Mouse (Mus musculus) cortical plate, adult 2 months (tissue): ENCODE results near the gene Dnajc16. TPM values are rescaled to one million over a fixed set of nuclear protein-coding genes. Genes with fewer than 3 reads are reported as not detected.

Experiments
- H3K27ac ChIP-seq: fragments of 200-500 bp; 2 replicates; pipeline ENCODE4 v1.5.1; 2012; ENCODE audit warnings: low read length, control low read depth, inconsistent platforms; ENCODE audit not compliant: insufficient read depth
- H3K4me1 ChIP-seq: fragments of 200-500 bp; 2 replicates; pipeline ENCODE4 v1.6.1; 2011; ENCODE audit warnings: low read length; ENCODE audit not compliant: control insufficient read depth, insufficient read depth
- H3K4me3 ChIP-seq: fragments of 200-500 bp; 2 replicates; pipeline ENCODE4 v1.5.1; 2011; ENCODE audit warnings: mild to moderate bottlenecking, low read length, control low read depth; ENCODE audit not compliant: insufficient read depth
- CTCF ChIP-seq: fragments of 200-500 bp; IDR thresholded peaks from 2 replicates; pipeline ENCODE4 v1.5.1; 2011; ENCODE audit warnings: mild to moderate bottlenecking, control low read depth, low read length; ENCODE audit not compliant: insufficient read depth; ENCODE audit errors: extremely low read depth
- POLR2A ChIP-seq: fragments of 200-500 bp; IDR thresholded peaks from 2 replicates; pipeline ENCODE4 v1.6.1; 2011; ENCODE audit warnings: mild to moderate bottlenecking, low read length, control low read depth; ENCODE audit not compliant: insufficient read depth; ENCODE audit errors: extremely low read depth
- polyA plus RNA-seq: library from polyadenylated mRNA; depleted of rRNA; stranded (reverse); fragments of >200 nt; gene quantifications from 2 replicates; pipeline ENCODE4 v1.2.3, GENCODE M21; 2012; rRNA removed

Gene Dnajc16
- polyA plus RNA-seq, 1 experiment = 30.1 TPM

DNA sequence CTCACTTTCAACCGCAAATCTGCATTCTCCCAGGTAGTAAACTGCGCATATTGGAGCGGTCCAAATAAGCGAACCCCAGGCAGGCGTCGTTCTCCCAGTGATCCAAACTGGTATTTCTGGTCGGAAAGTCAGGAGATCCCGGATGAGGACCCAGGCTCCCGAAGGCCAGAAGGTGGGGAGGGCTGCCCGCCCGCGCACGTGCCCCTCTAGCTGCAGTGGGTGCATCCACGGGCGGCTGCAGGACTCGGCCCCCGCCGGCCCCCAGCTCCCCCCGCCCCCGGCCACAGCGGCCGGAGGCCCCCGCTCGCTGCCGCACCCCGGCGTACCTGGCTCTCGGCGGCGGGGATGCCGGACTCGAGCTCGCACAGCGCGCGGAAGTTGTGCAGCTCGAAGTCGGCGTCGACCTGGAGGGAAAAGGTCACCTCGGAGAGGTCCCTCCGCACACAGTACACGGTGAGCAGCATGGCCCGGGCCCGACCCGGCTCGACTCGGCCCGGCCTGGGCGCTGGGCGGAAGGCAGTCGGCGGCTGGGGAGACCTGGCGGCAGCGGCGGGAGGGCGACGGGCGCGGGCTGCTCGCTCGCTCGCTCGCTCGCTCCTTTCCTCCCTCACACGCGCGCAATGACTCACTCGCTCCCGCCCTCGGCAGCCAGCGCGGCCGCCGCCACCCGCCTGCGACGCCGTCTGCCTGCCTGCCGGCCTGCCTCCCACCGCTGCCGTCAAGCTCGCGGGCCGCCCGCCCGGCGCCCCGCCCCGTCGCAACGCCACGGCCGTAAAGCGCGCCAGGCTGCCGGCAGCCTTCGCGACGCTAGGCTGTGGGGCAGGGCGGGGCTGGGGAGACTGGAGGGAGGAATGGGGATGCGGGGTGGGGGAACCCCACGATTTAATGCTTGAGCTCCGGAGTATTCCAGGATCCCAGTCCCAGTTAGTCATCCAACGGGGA lies 67.7 kb downstream of the Dnajc16 start, which contains the start of gene Ddi2:
TSS of gene Ddi2 (minus strand) at position 689 of the 942 bp plus-strand sequence.
- Histone ChIP-seq H3K27ac (peak within 1 kb of the TSS; percentile 99), H3K4me1 (peaks cover 8% of the 10 kb centered on the region; the same call in 1 of the 2 replicates), H3K4me3 (peak within 1 kb of the TSS; percentile 59)
- TF ChIP-seq CTCF (no peak), POLR2A (peak; percentile 51)

DNA sequence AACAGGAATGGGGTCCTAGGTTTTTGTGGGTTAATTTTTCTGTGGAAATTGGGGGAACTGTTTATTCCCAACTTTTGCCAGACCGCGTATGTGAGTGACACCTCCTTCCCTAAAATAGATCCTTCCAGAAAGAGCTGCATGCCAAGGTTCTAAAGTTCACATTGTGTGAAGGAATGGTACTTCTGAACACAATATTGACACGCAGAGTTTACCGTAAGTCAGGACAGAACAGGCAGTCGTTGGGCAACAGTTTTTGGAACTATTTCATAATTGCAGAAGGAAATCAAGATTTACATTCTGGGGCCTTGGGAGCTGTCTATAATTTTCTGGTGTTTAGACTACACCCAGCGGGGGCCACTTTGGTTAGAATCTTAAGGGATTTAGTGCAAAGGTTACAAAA lies 68.8 kb downstream of the Dnajc16 start:
- H3K4me1 ChIP-seq = peaks cover 8% of the 10 kb centered on the region; the same call in 1 of the 2 replicates
- TF ChIP-seq POLR2A (no peak), CTCF (no peak)
- H3K4me3 ChIP-seq = peak overlapping the region; percentile 59
- no peak overlapping the region for H3K27ac ChIP-seq

DNA sequence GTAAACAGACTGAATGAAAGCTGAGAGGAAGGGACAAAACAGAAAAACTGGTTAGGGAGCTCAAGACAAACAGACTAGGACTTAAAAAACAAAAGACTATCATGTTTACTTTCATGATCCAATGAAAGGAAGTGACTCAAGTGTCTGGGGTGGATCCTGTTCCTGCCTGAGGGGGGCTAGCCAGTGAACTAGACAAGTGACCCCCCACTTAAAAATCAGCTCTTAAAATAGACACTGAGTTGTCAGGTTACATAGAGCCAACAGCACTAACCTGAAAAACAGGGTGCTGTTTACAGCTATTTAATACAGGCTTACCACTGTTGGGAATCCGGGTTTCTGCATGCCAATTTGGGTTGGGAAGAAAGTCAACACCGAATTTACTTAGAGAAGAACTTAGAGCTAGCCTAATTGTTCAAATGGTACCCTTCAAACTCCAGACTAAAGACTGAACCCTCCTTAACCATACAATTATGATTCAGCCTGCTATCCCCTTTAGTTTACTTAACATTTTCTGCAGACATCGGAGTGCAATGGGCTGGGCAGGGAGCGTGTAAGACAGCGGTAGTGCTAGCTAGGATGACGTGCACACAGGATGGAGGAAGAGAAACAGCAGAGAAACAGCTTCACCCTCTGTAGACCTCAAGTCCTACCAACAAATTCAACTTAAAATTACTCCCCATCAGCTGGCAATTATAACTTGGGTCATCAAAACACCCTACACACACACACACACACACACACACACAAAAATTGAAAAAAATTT lies 69.8 kb downstream of the Dnajc16 start:
- Histone ChIP-seq H3K4me1 (peaks cover 8% of the 10 kb centered on the region; the same call in 1 of the 2 replicates), H3K27ac (no peak overlapping the region), H3K4me3 (peak overlapping the region; percentile 10; the same call in 1 of the 2 replicates)
- no peak for TF ChIP-seq POLR2A
- TF ChIP-seq CTCF = no peak

DNA sequence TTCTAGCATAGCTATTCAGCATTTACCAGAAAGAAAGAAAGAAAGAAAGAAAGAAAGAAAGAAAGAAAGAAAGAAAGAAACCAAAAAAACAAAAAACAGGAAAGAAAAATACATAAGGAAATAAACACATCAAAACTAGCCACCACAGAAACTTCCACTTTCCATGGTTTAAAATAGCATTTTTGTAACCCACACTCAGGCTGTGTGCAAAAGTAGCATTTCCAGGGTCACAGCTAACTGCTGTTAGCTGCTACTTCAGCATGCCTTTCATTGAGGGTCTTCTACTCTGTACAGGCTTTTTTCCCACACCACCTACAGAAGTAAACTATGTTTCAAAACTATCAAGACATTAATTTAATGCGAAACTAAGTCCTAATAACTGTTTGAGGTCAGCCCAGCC lies 71.4 kb downstream of the Dnajc16 start:
- H3K4me1 ChIP-seq = peaks cover 12% of the 10 kb centered on the region
- TF ChIP-seq POLR2A (no peak), CTCF (no peak)
- H3K27ac ChIP-seq = no peak overlapping the region
- no peak overlapping the region for H3K4me3 ChIP-seq

DNA sequence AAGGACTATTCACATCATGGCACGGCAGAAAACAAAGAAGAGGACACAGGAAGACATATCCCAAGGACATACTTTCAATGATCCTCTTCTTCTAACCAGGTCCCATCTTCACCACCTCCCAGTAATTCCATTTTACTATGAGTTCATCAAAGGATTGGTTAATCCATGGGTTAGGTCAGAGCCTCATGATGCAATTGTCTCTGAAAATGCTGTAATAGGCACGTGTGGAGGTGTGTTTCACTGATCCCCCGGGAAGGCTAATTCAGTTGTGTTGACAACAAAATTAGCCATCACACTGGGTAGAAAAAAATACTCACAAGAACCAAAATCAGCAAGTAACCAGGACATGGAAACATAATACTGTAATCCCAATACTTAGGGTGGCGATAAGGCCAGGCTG lies 73.1 kb downstream of the Dnajc16 start:
- Histone ChIP-seq H3K4me1 (peaks cover 9% of the 10 kb centered on the region), H3K4me3 (no peak overlapping the region), H3K27ac (no peak overlapping the region)
- TF ChIP-seq POLR2A (no peak), CTCF (no peak)

DNA sequence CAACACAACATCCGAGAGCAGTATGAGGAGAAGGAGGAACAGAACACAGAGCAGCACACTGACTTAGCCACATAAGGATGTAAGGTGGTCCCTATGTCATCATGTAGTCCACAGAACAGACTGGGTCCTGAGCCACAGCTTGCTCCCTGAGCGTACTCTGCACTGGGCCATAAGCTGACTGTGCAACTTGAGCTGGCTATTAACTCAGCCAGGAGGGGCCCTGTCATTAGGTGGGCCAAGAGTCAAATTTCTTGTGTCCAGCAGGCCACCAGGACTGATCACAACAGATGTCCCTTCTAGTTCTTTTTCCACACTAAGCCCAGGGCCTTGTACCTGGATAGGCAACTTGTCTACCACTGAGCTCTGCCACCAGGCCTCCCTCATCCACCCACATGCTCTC lies 75.7 kb downstream of the Dnajc16 start:
- H3K4me3 ChIP-seq = no peak overlapping the region
- peaks cover 6% of the 10 kb centered on the region for H3K4me1 ChIP-seq
- H3K27ac ChIP-seq = no peak overlapping the region
- TF ChIP-seq CTCF = no peak
- TF ChIP-seq POLR2A = no peak

DNA sequence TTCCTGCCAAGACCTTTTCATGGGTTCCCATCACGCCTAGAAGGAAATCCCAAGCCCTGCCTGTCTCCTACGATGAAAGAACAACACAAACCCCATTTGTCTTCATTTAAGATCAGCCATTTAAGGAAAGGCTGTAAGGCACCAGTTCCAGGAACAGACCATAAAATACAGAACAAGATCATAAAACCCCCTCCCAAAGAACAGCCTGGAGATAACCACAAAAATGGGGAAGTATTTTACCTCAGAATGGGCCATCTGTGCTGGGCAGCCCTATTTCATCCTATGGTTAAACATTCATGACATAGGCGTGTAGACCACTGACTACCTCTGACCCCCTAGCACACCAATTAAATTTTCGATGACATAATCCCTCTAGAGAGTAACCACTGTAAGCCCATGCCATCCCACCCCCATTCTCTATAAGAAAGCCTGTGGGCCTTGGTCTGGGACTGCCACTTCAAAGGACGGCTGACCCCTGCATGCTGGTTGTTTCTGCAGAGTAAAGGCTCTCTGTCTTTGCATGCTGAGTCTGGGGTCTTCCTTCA lies 77.1 kb downstream of the Dnajc16 start:
- TF ChIP-seq POLR2A = no peak
- no peak for TF ChIP-seq CTCF
- Histone ChIP-seq H3K4me1 (peaks cover 3% of the 10 kb centered on the region), H3K27ac (no peak overlapping the region), H3K4me3 (no peak overlapping the region)

DNA sequence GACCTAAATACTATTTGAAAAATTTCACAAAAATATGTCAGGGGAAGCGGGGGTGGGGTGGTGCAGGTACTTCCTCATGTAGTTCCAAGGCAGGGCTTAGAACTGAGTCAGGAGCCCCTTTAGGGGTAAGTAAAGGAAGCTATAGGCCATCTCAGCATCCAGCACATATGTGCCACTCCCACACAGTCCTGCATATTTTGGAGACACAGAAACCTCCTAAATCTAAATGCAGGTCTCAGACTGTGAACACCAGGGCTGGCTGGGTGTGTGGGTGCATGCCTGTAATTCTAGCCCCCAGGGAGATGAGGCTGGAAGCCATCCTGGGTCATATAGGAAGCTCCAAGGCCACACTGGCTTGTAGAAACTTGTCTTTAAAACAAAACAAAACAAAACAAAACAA lies 79.5 kb downstream of the Dnajc16 start:
- H3K4me3 ChIP-seq = no peak overlapping the region
- H3K27ac ChIP-seq = no peak overlapping the region
- no peak for TF ChIP-seq POLR2A
- TF ChIP-seq CTCF = no peak
- peaks cover 3% of the 10 kb centered on the region for H3K4me1 ChIP-seq

Other genes with a start within 250 kb of the Dnajc16 start
- 1.0 and 1.3 TPM in 2 replicates for gene Fblim1, start 184.8 kb downstream of the Dnajc16 start, polyA plus RNA-seq
- 0.40 and 0.68 TPM in 2 replicates for gene Tmem82, start 172.3 kb downstream of the Dnajc16 start, polyA plus RNA-seq
- 6.5 and 6.7 TPM in 2 replicates for gene Slc25a34, start 167.1 kb downstream of the Dnajc16 start, polyA plus RNA-seq
- 134 and 138 TPM in 2 replicates for gene Plekhm2, start 126.0 kb downstream of the Dnajc16 start, polyA plus RNA-seq
- 7.1 and 7.8 TPM in 2 replicates for gene Rsc1a1, start 105.3 kb downstream of the Dnajc16 start, polyA plus RNA-seq
- 20.7 and 21.1 TPM in 2 replicates for gene Ddi2, start 67.5 kb downstream of the Dnajc16 start, polyA plus RNA-seq
- 2.2 and 2.4 TPM in 2 replicates for gene Agmat, start 44.3 kb downstream of the Dnajc16 start, polyA plus RNA-seq
- 20.8 and 21.6 TPM in 2 replicates for gene Casp9, start 2.7 kb upstream of the Dnajc16 start, polyA plus RNA-seq
- gene Cela2a, start 35.2 kb upstream of the Dnajc16 start, polyA plus RNA-seq = 0.13 and 0.17 TPM in 2 replicates
- gene Ctrc, start 55.4 kb upstream of the Dnajc16 start, polyA plus RNA-seq = not detected in 2 replicates
- 360 and 365 TPM in 2 replicates for gene Efhd2, start 84.0 kb upstream of the Dnajc16 start, polyA plus RNA-seq
- gene Fhad1, start 224.2 kb upstream of the Dnajc16 start, polyA plus RNA-seq = 6.5 and 8.2 TPM in 2 replicates